ENCODE assay signal across 17 mouse cellular contexts in genomic region chr13:115361457-115361856, GRCm38 (mm10).
A peak's percentile ranks its signal among the peaks of the same experiment; 100 is the strongest.
DNase-seq lines count a peak whose midpoint lies in the region; ATAC-seq lines count a peak whose summit lies in the region.
"Had no signal": no experiment of that assay in that cellular context is flagged by ENCODE, and none has a peak within 500 bp of the region (broad histone marks: within the 10 kb centered on the region; RNA-seq: fewer than 3 reads in every experiment).

No protein-coding gene starts in this region.

- no peak overlapping the region for H3K4me2 ChIP-seq in embryonic facial prominence, embryonic 14.5 days (ENCODE audit: low read depth, low read length)
- H3K4me2 ChIP-seq: forebrain, embryonic 15.5 days; heart, embryonic 13.5 days; hindbrain, embryonic 15.5 days had no signal

- no peak for ATAC-seq in embryonic facial prominence, embryonic 14.5 days (ENCODE audit: low read depth)
- ATAC-seq: forebrain, embryonic 15.5 days had no signal

- H3K9me3 ChIP-seq in embryonic facial prominence, embryonic 14.5 days (ENCODE audit: control insufficient read depth, low read length), result no peaks in the 10 kb centered on the region
- H3K9me3 ChIP-seq in embryonic facial prominence, embryonic 10.5 days, result no peaks in the 10 kb centered on the region
- H3K9me3 ChIP-seq: forebrain, embryonic 15.5 days; heart, embryonic 13.5 days; hindbrain, embryonic 15.5 days had no signal

- intact Hi-C loops in left cerebral cortex, postnatal 4 days (cut with DNase I), result no loop called here

- no peaks in the 10 kb centered on the region for H3K36me3 ChIP-seq in embryonic facial prominence, embryonic 14.5 days (ENCODE audit: control insufficient read depth, insufficient read depth, low read length)
- no peaks in the 10 kb centered on the region for H3K36me3 ChIP-seq in embryonic facial prominence, embryonic 10.5 days (replicated peaks)
- H3K36me3 ChIP-seq: forebrain, embryonic 15.5 days; heart, embryonic 13.5 days; hindbrain, embryonic 15.5 days had no signal

- no peak overlapping the region for H3K9ac ChIP-seq in embryonic facial prominence, embryonic 14.5 days (ENCODE audit: low read depth, low read length)
- H3K9ac ChIP-seq: forebrain, embryonic 15.5 days; heart, embryonic 13.5 days; hindbrain, embryonic 15.5 days had no signal

- WGBS in embryonic facial prominence, embryonic 14.5 days, result 79% methylated on average over 8 of the region's 8 CpGs
- 89% methylated on average over 8 of the region's 8 CpGs for WGBS in embryonic facial prominence, embryonic 10.5 days

- no peak overlapping the region for H3K27ac ChIP-seq in embryonic facial prominence, embryonic 14.5 days (replicated peaks; ENCODE audit: low read depth, low read length)
- no peak overlapping the region for H3K27ac ChIP-seq in embryonic facial prominence, embryonic 10.5 days (replicated peaks)
- H3K27ac ChIP-seq: forebrain, embryonic 15.5 days; heart, embryonic 13.5 days; hindbrain, embryonic 15.5 days had no signal

- DNase-seq in embryonic facial prominence, embryonic 14.5 days (ENCODE audit: low spot score), result peak; percentile 8
- DNase-seq in embryonic facial prominence, embryonic 10.5 days (ENCODE audit: low spot score), result no peak
- DNase-seq in left cerebral cortex, postnatal 4 days, result peak; percentile 35
- DNase-seq in left cerebral cortex, adult 8-10 months (ENCODE audit: low spot score in 2 of 2), result no peak
- DNase-seq in Muller cell, postnatal 12 days (ENCODE audit: inconsistent ontology term), result peak; percentile 18
- peak; percentile 74 for DNase-seq in retina, embryonic 14.5 days (ENCODE audit: low spot score)
- no peak for DNase-seq in layer of hippocampus, adult 9-10 months (ENCODE audit: low spot score)
- DNase-seq: adrenal gland, adult 2 months; adrenal gland, postnatal 25 days; cerebellum, adult 9-10 months; gastrocnemius, postnatal 36 days; heart, adult 11 months; heart, postnatal 36 days had no signal

- no peaks in the 10 kb centered on the region for H3K27me3 ChIP-seq in embryonic facial prominence, embryonic 14.5 days (replicated peaks; ENCODE audit: control insufficient read depth, insufficient read depth, low read length)
- H3K27me3 ChIP-seq in embryonic facial prominence, embryonic 10.5 days (replicated peaks; ENCODE audit: low read depth, poor library complexity, severe bottlenecking), result no peaks in the 10 kb centered on the region
- H3K27me3 ChIP-seq: CH12.LX; forebrain, embryonic 15.5 days; heart, embryonic 13.5 days; hindbrain, embryonic 15.5 days had no signal

- no peak overlapping the region for H3K4me3 ChIP-seq in embryonic facial prominence, embryonic 14.5 days (ENCODE audit: low read depth, low read length)
- H3K4me3 ChIP-seq in embryonic facial prominence, embryonic 10.5 days, result no peak overlapping the region
- H3K4me3 ChIP-seq: forebrain, embryonic 15.5 days; heart, embryonic 13.5 days; hindbrain, embryonic 15.5 days had no signal

- no peaks in the 10 kb centered on the region for H3K4me1 ChIP-seq in embryonic facial prominence, embryonic 14.5 days (ENCODE audit: control insufficient read depth, insufficient read depth, low read length)
- H3K4me1 ChIP-seq in embryonic facial prominence, embryonic 10.5 days, result no peaks in the 10 kb centered on the region
- H3K4me1 ChIP-seq: forebrain, embryonic 15.5 days; heart, embryonic 13.5 days; hindbrain, embryonic 15.5 days had no signal

Comparison
In these comparisons a context has a peak if more than half of its experiments do, and no peak if none do; other contexts are left out.
1. DNase-seq: peak in embryonic facial prominence, embryonic 14.5 days (single experiment), left cerebral cortex, postnatal 4 days (single experiment), Muller cell, postnatal 12 days (single experiment) and retina, embryonic 14.5 days (single experiment); none in embryonic facial prominence, embryonic 10.5 days (single experiment), left cerebral cortex, adult 8-10 months (0 of 2) and layer of hippocampus, adult 9-10 months (single experiment).